Mouse (Mus musculus) gastrocnemius, adult 2 months (tissue): ENCODE measurements around the gene Med7. TPM values are rescaled to one million over a fixed set of nuclear protein-coding genes. Genes with fewer than 3 reads are reported as not detected.

Experiments used
- DNase-seq: peaks from one replicate; pipeline ENCODE4 v3.0.0; 2022
- H3K27ac ChIP-seq: fragments of 200-600 bp; 2 replicates; pipeline ENCODE4 v1.8.1; 2022; ENCODE audit warnings: mild to moderate bottlenecking
- H3K4me3 ChIP-seq: fragments of 200-600 bp; 2 replicates; pipeline ENCODE4 v1.8.1; 2022; ENCODE audit warnings: mild to moderate bottlenecking, moderate library complexity
- CTCF ChIP-seq: fragments of 200-600 bp; IDR thresholded peaks from 2 replicates; pipeline ENCODE4 v1.8.1; 2022; ENCODE audit warnings: antibody characterized with exemption, mild to moderate bottlenecking, moderate library complexity
- intact Hi-C: fragments of 180-260 bp; cut with DNase I; formaldehyde crosslinking; loops from one replicate; pipeline ENCODE4 v1.15.1; 2025
- total RNA-seq, 2 experiments: library from RNA; stranded (reverse); gene quantifications; 2 replicates each; pipeline ENCODE4 v1.2.3; 2021

Gene Med7
- total RNA-seq, 2 experiments from 2014 or later = 14.5 to 20.0 TPM

DNA sequence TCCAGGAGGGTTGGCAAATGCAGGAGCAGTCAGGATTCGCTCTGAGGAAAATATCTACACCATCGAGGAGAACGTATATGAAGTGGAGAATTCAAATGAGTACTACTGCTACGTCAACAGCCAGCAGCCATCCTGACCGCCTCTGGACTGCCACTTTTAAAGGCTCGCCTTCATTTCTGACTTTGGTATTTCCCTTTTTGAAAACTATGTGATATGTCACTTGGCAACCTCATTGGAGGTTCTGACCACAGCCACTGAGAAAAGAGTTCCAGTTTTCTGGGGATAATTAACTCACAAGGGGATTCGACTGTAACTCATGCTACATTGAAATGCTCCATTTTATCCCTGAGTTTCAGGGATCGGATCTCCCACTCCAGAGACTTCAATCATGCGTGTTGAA is 42.6 kb downstream of the Med7 start:
- Histone ChIP-seq H3K27ac (no peak overlapping the region), H3K4me3 (no peak overlapping the region)
- DNase-seq = no peak
- no peak for TF ChIP-seq CTCF
- intact Hi-C loops = no loop called here

DNA sequence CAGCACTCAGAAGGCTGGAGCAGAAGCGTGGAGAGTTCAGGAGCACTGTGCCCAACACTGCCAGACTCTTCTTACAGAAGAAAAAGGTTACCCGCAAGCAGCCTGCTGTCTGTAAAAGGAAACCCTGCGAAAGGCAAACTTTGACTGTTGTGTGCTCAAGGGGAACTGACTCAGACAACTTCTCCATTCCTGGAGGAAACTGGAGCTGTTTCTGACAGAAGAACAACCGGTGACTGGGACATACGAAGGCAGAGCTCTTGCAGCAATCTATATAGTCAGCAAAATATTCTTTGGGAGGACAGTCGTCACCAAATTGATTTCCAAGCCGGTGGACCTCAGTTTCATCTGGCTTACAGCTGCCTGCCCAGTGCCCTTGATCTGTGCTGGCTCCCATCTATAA is 43.8 kb downstream of the Med7 start:
- Histone ChIP-seq H3K27ac (no peak overlapping the region), H3K4me3 (no peak overlapping the region)
- DNase-seq = no peak
- TF ChIP-seq CTCF = no peak
- intact Hi-C loops = no loop called here

DNA sequence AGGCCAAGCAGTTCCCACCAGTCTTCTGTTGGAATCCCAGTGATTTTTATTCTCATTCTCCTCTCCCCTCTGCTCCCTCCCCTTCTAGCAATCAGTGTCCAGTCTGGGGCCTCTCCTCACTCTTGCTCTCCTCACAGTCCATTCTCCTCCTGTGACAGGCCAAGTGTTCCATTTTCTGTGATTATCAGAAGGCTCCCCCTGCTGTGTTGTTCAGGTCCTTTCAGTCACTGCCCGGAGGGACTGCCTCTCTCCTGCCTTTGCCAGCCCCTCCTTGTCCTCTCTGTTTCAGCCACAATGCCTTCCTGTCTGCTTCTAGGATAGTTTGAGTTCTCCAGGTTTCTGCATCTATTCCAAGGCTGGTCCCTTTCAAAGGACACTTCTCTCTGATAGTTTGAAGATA is 51.5 kb downstream of the Med7 start:
- peak; percentile 12; the same call in 1 of the 2 replicates for TF ChIP-seq CTCF
- DNase-seq = no peak
- H3K27ac ChIP-seq = no peak overlapping the region
- no peak overlapping the region for H3K4me3 ChIP-seq
- intact Hi-C loops = no loop called here

GRCm38 (mm10) chr11:46488650-46489049 is 51.9 kb downstream of the Med7 start:
- Histone ChIP-seq H3K27ac (no peak overlapping the region), H3K4me3 (no peak overlapping the region)
- TF ChIP-seq CTCF = no peak
- intact Hi-C loops = no loop called here
- no peak for DNase-seq

Other genes with a start within 250 kb of the Med7 start
- gene Fndc9, start 201.4 kb upstream of the Med7 start, total RNA-seq = not detected
- 10 to 100 TPM in 1 of 2 experiments, 1 to 10 TPM in 1; 2.3 to 10.1 TPM for gene Cyfip2, start 124.1 kb upstream of the Med7 start, total RNA-seq
- not detected for gene Itk, start 47.4 kb upstream of the Med7 start, total RNA-seq
- not detected for gene Fam71b, start 40.4 kb upstream of the Med7 start, total RNA-seq
- gene Havcr2, start 18.0 kb downstream of the Med7 start, total RNA-seq = under 1 TPM in 1 of 2 experiments, not detected in 1; 0.17 TPM
- not detected for gene Gm12169, start 87.3 kb downstream of the Med7 start, total RNA-seq
- not detected for gene BC053393, start 134.6 kb downstream of the Med7 start, total RNA-seq
- not detected for gene Dppa1, start 192.3 kb downstream of the Med7 start, total RNA-seq